Mouse (Mus musculus): Measurements from ENCODE around the gene Timm50. TPM values are rescaled to one million over a fixed set of nuclear protein-coding genes. Genes with fewer than 3 reads are reported as not detected.

The Timm50 gene
- polyA plus RNA-seq, 1 experiment = 40.3 TPM

DNA sequence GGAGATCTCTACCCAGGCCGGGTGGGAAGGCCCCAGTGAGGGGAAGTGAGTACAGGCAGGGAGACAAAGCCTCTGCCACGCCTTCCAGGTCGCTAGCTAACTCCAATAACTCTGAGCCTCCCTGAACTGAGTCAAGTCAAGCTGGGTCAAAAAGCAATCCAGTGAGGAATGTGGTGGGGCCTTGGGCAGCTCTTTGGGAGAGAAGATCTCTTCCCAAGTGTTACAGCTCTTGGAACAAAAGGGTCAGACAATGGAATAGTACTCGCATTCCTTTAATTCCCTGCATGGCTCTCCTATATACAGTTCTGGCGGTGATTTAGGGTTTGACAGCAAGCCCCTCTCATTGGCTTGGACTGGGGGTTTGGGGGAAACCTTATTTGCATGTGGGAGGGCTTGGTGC lies 49.0 kb downstream of the Timm50 start:
- Histone ChIP-seq H3K27ac (ENCODE audit: insufficient read depth, low read length) (no peak overlapping the region), H3K4me1 (ENCODE audit: control insufficient read depth, insufficient read depth, low read length) (no peaks in the 10 kb centered on the region), H3K4me3 (ENCODE audit: insufficient read depth, low read length) (no peak overlapping the region)

More for the DNA sequence above, 49.0 kb downstream of the Timm50 start:
- TF ChIP-seq CTCF (IDR thresholded peaks at IDR 0.05; ENCODE audit: borderline replicate concordance, insufficient read depth, low read length) (no peak), POLR2A (IDR thresholded peaks at IDR 0.05; ENCODE audit: low read depth, low read length) (no peak)

Other genes with a start within 250 kb of the Timm50 start
- 0.65 TPM in 1 of 2 replicates, not detected in the other for gene Fcgbp, start 240.8 kb downstream of the Timm50 start, polyA plus RNA-seq (2011; ENCODE audit: insufficient read length, low read depth, missing spikeins)
- 0.08 TPM in 1 of 2 replicates, not detected in the other for gene 9530053A07Rik, start 182.6 kb downstream of the Timm50 start, polyA plus RNA-seq (2011; ENCODE audit: insufficient read length, low read depth, missing spikeins)
- gene Fbl, start 142.4 kb downstream of the Timm50 start, polyA plus RNA-seq (2011; ENCODE audit: insufficient read length, low read depth, missing spikeins) = 148 and 168 TPM in 2 replicates
- gene Dyrk1b, start 132.6 kb downstream of the Timm50 start, polyA plus RNA-seq (2011; ENCODE audit: insufficient read length, low read depth, missing spikeins) = 12.9 and 15.1 TPM in 2 replicates
- gene Eid2, start 44.2 kb downstream of the Timm50 start, polyA plus RNA-seq (2011; ENCODE audit: insufficient read length, low read depth, missing spikeins) = 20.6 and 25.1 TPM in 2 replicates
- gene Eid2b, start 34.3 kb downstream of the Timm50 start, polyA plus RNA-seq (2011; ENCODE audit: insufficient read length, low read depth, missing spikeins) = 5.4 and 8.8 TPM in 2 replicates
- not detected in 2 replicates for gene Selenov, start 20.9 kb downstream of the Timm50 start, polyA plus RNA-seq (2011; ENCODE audit: insufficient read length, low read depth, missing spikeins)
- not detected in 2 replicates for gene Dll3, start 9.8 kb downstream of the Timm50 start, polyA plus RNA-seq (2011; ENCODE audit: insufficient read length, low read depth, missing spikeins)
- 104 and 105 TPM in 2 replicates for gene Supt5, start 26.7 kb upstream of the Timm50 start, polyA plus RNA-seq (2011; ENCODE audit: insufficient read length, low read depth, missing spikeins)
- 997 and 1,079 TPM in 2 replicates for gene Rps16, start 38.6 kb upstream of the Timm50 start, polyA plus RNA-seq (2011; ENCODE audit: insufficient read length, low read depth, missing spikeins)
- gene Plekhg2, start 60.5 kb upstream of the Timm50 start, polyA plus RNA-seq (2011; ENCODE audit: insufficient read length, low read depth, missing spikeins) = 66.5 and 68.5 TPM in 2 replicates
- gene Zfp36, start 68.2 kb upstream of the Timm50 start, polyA plus RNA-seq (2011; ENCODE audit: insufficient read length, low read depth, missing spikeins) = 23.4 and 27.4 TPM in 2 replicates
- 18.2 and 19.4 TPM in 2 replicates for gene Med29, start 80.6 kb upstream of the Timm50 start, polyA plus RNA-seq (2011; ENCODE audit: insufficient read length, low read depth, missing spikeins)
- gene Paf1, start 80.9 kb upstream of the Timm50 start, polyA plus RNA-seq (2011; ENCODE audit: insufficient read length, low read depth, missing spikeins) = 73.5 and 82.5 TPM in 2 replicates
- not detected in 2 replicates for gene Gmfg, start 125.4 kb upstream of the Timm50 start, polyA plus RNA-seq (2011; ENCODE audit: insufficient read length, low read depth, missing spikeins)
- gene Lrfn1, start 139.9 kb upstream of the Timm50 start, polyA plus RNA-seq (2011; ENCODE audit: insufficient read length, low read depth, missing spikeins) = 4.7 and 4.9 TPM in 2 replicates
- gene Ifnl2, start 198.4 kb upstream of the Timm50 start, polyA plus RNA-seq (2011; ENCODE audit: insufficient read length, low read depth, missing spikeins) = not detected in 2 replicates
- gene Ifnl3, start 210.8 kb upstream of the Timm50 start, polyA plus RNA-seq (2011; ENCODE audit: insufficient read length, low read depth, missing spikeins) = not detected in 2 replicates
- gene Sycn, start 228.8 kb upstream of the Timm50 start, polyA plus RNA-seq (2011; ENCODE audit: insufficient read length, low read depth, missing spikeins) = not detected in 2 replicates
- gene Nccrp1, start 235.2 kb upstream of the Timm50 start, polyA plus RNA-seq (2011; ENCODE audit: insufficient read length, low read depth, missing spikeins) = not detected in 2 replicates

All from embryonic fibroblast, embryonic 13.5 days (primary cell).